Mouse (Mus musculus): ENCODE data around the gene Ifrd1. TPM values are rescaled to one million over a fixed set of nuclear protein-coding genes. Genes with fewer than 3 reads are reported as not detected.

The Ifrd1 gene
- total and polyA plus RNA-seq, 3 experiments, result 14.1 to 87.6 (median 85.1) TPM

DNA sequence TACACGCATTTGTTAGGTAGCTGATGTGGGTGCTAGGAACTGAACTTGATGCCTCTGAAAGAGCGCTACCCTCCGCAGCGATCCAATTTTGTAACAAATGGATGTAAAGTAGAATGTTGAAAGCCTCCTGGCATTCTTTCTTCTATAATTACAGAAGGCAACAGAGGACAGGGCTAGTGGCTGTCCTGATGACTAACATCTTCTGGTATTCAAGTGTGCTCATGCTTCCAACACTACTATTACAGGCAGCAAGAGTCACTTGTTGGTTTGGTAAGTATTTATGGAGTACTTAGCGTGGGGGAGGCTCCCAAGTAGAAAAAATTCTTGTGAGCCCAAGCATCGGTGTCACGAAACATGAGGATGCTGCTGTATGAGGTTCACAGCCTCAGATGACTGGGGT lies 9.1 kb downstream of the Ifrd1 start:
- no peaks in the 10 kb centered on the region for H3K36me3 ChIP-seq (ENCODE audit: control insufficient read depth, insufficient read depth, low read length)
- H3K4me3 ChIP-seq, result no peak overlapping the region
- no peaks in the 10 kb centered on the region for H3K27me3 ChIP-seq (ENCODE audit: control insufficient read depth, insufficient read depth, low read length)
- intact Hi-C loops (cut with DNase I), result no loop called here
- 75% methylated on average over 7 of the region's 7 CpGs for WGBS
- TF ChIP-seq EP300 (IDR thresholded peaks at IDR 0.05; ENCODE audit: insufficient read depth, low read depth, low read length) (no peak), POLR2A (IDR thresholded peaks at IDR 0.05; ENCODE audit: insufficient read depth, low read depth, low read length) (no peak)
- peaks cover 1% of the 10 kb centered on the region; the same call in 1 of the 2 replicates for H3K4me1 ChIP-seq (ENCODE audit: control insufficient read depth, insufficient read depth, low read length)
- DNase-seq, result no peak
- H3K27ac ChIP-seq, result no peak overlapping the region
- no peak overlapping the region for H3K9ac ChIP-seq (ENCODE audit: low read depth, low read length)
- H3K79me2 ChIP-seq (replicated peaks; ENCODE audit: control insufficient read depth, insufficient read depth, low read length), result no peaks in the 10 kb centered on the region

DNA sequence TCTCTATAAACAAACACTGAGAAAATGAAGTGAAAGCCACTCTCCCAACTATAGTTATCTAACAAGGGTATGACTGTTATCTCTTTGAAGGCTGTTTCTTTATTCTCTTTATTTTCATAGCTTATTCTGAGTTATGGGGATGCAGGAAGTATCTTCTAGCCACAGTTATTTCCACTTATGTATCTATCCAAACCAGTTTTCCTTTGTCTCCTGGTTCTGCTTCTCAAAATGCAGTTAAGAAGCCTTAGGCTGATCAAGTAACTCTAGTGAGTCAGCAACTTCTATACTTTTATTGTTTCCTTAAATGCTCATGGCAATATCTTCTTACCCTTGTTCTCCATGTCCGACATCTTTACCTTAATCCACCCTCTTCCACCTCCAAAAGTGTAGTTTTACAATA lies 16.1 kb downstream of the Ifrd1 start:
- intact Hi-C loops (cut with DNase I), result no loop called here
- Histone ChIP-seq H3K9ac (ENCODE audit: low read depth, low read length) (no peak overlapping the region), H3K4me1 (ENCODE audit: control insufficient read depth, insufficient read depth, low read length) (no peaks in the 10 kb centered on the region), H3K79me2 (replicated peaks; ENCODE audit: control insufficient read depth, insufficient read depth, low read length) (no peaks in the 10 kb centered on the region), H3K27me3 (ENCODE audit: control insufficient read depth, insufficient read depth, low read length) (no peaks in the 10 kb centered on the region), H3K27ac (no peak overlapping the region), H3K36me3 (ENCODE audit: control insufficient read depth, insufficient read depth, low read length) (no peaks in the 10 kb centered on the region), H3K4me3 (no peak overlapping the region)
- no peak for DNase-seq
- 97% methylated on average over 1 of the region's 1 CpGs for WGBS
- TF ChIP-seq CTCF (IDR thresholded peaks at IDR 0.05) (no peak), EP300 (IDR thresholded peaks at IDR 0.05; ENCODE audit: insufficient read depth, low read depth, low read length) (no peak), POLR2A (IDR thresholded peaks at IDR 0.05; ENCODE audit: insufficient read depth, low read depth, low read length) (no peak)

DNA sequence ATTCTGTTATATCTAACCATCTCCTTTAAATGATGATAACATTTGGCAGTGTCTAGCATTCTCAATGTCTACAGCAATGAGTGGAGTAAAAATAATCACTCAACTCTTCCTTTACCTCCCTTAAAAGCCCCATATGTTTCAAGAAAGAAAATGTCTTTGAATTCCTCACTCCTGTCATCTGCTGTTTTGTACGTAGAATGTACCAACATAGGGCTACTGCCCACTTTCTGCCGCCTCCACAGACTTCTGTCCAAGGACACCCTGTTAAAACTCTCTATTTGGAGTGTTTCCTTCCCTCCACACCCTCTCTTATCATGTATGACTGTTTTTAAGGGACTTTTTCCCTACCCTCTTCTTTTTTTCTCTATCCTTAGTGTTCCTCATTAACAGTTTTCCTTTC lies 16.7 kb downstream of the Ifrd1 start:
- DNase-seq, result no peak
- H3K4me1 ChIP-seq (ENCODE audit: control insufficient read depth, insufficient read depth, low read length), result no peaks in the 10 kb centered on the region
- TF ChIP-seq CTCF (IDR thresholded peaks at IDR 0.05) (no peak), POLR2A (IDR thresholded peaks at IDR 0.05; ENCODE audit: insufficient read depth, low read depth, low read length) (no peak), EP300 (IDR thresholded peaks at IDR 0.05; ENCODE audit: insufficient read depth, low read depth, low read length) (no peak)
- H3K27me3 ChIP-seq (ENCODE audit: control insufficient read depth, insufficient read depth, low read length), result no peaks in the 10 kb centered on the region
- no peak overlapping the region for H3K4me3 ChIP-seq
- no peak overlapping the region for H3K27ac ChIP-seq
- 69% methylated on average over 2 of the region's 2 CpGs for WGBS
- no peaks in the 10 kb centered on the region for H3K36me3 ChIP-seq (ENCODE audit: control insufficient read depth, insufficient read depth, low read length)
- no peak overlapping the region for H3K9ac ChIP-seq (ENCODE audit: low read depth, low read length)
- no peaks in the 10 kb centered on the region for H3K79me2 ChIP-seq (replicated peaks; ENCODE audit: control insufficient read depth, insufficient read depth, low read length)
- intact Hi-C loops (cut with DNase I), result no loop called here

DNA sequence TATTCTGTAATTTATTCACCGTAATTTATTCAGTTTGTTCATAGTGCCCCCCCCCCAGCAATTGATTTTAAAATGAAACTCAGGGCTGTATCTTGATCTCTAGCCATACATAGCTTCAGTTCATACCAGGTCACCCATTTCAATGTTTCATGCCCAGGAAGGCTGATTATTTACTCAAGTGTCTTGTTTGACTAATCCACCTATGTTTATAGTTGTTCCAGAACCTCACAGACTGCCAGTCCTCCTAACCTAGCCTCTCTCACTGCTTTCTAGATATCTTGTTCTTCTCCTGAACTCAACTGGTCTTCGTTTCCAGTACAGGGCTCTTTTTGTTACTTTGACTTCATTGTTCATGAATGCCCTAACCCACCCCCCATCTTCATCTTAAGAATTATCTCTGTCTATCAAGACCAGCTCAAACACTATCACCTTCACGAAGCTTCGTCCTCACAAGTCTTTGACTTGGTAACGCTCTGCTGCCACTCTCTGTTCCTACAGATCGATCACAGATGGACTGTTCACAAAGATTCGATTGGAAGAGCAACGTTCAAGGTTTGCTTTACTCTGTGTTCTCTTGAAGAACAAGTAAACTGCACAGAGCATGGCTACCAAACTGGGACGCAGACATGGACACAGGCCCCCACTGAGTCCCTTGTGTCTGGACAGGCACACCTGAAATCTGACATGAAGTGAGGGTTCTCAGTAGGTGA lies 24.0 kb downstream of the Ifrd1 start:
- H3K9ac ChIP-seq (ENCODE audit: low read depth, low read length), result no peak overlapping the region
- no peaks in the 10 kb centered on the region for H3K27me3 ChIP-seq (ENCODE audit: control insufficient read depth, insufficient read depth, low read length)
- 97% methylated on average over 9 of the region's 9 CpGs for WGBS
- DNase-seq, result no peak
- no peaks in the 10 kb centered on the region for H3K79me2 ChIP-seq (replicated peaks; ENCODE audit: control insufficient read depth, insufficient read depth, low read length)
- intact Hi-C loops (cut with DNase I), result loop anchor here (5.0 kb wide), 2 partner anchors 223 to 803 kb away; partner anchors contain the start of genes Dock4 and Zfp277
- peaks cover 2% of the 10 kb centered on the region for H3K36me3 ChIP-seq (ENCODE audit: control insufficient read depth, insufficient read depth, low read length)
- H3K4me1 ChIP-seq (ENCODE audit: control insufficient read depth, insufficient read depth, low read length), result peaks cover 5% of the 10 kb centered on the region; the same call in 1 of the 2 replicates
- H3K27ac ChIP-seq, result peak overlapping the region; percentile 92
- TF ChIP-seq CTCF (IDR thresholded peaks at IDR 0.05), result no peak
- H3K4me3 ChIP-seq, result no peak overlapping the region

DNA sequence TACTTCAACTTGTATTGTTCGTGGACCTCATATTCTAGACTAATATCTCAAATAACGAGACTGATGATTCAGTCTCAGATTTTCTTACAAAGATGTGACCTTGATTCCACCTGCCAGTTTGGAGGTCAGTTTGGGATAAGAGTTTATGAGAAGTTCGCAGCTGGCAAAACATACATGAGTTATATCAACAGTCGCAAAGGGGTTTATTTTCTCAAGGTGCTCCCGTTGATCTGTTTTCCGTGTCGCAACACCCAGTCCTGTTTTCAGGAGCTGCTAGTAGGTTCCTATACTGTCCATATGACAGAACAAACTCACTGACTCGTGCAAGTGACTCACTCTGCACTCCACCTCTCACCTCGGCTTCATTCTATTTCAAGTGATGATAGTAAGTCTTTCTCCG lies 24.6 kb downstream of the Ifrd1 start:
- TF ChIP-seq POLR2A (IDR thresholded peaks at IDR 0.05; ENCODE audit: insufficient read depth, low read depth, low read length), result no peak
- TF ChIP-seq EP300 (IDR thresholded peaks at IDR 0.05; ENCODE audit: insufficient read depth, low read depth, low read length), result no peak
- TF ChIP-seq CTCF (IDR thresholded peaks at IDR 0.05), result no peak
- intact Hi-C loops (cut with DNase I), result loop anchor here (5.0 kb wide), 2 partner anchors 224 to 804 kb away; partner anchors contain the start of genes Dock4 and Zfp277
- peak overlapping the region; percentile 50 for H3K4me3 ChIP-seq
- H3K27ac ChIP-seq, result peak overlapping the region; percentile 92
- peaks cover 5% of the 10 kb centered on the region; the same call in 1 of the 2 replicates for H3K4me1 ChIP-seq (ENCODE audit: control insufficient read depth, insufficient read depth, low read length)
- WGBS, result 26% methylated on average over 10 of the region's 10 CpGs
- peaks cover 2% of the 10 kb centered on the region for H3K36me3 ChIP-seq (ENCODE audit: control insufficient read depth, insufficient read depth, low read length)
- peak overlapping the region; percentile 57 for H3K9ac ChIP-seq (ENCODE audit: low read depth, low read length)
- DNase-seq, result peak; percentile 29
- no peaks in the 10 kb centered on the region for H3K27me3 ChIP-seq (ENCODE audit: control insufficient read depth, insufficient read depth, low read length)
- H3K79me2 ChIP-seq (replicated peaks; ENCODE audit: control insufficient read depth, insufficient read depth, low read length), result no peaks in the 10 kb centered on the region

DNA sequence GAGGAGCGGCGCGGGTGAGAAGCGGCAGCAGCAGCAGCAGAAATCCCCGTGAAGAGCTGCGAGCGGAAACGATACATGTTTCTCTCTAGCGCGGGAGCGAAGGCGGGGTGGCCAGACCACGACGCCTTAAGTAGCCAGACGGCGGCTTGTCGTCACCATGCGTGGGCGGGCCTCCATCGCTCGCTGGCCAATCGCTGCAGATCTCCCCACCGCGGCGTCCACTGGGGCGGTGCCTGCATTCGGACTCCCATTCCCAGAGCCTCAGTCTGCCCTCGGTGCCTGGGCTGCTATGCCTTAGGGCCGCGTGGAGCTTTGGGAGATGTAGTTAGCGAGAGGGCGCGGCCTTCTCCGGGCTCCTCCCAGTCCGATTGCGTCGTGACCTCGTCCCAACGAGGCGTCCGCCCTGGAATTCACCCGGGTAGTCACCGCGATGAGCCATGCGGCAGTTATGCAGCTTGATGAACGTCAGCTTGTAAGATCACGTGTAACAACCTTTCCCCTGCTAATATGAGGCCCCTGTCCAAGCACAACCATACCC lies 25.2 kb downstream of the Ifrd1 start:
- Histone ChIP-seq H3K4me3 (peak overlapping the region; percentile 90), H3K36me3 (ENCODE audit: control insufficient read depth, insufficient read depth, low read length) (peaks cover 5% of the 10 kb centered on the region), H3K4me1 (ENCODE audit: control insufficient read depth, insufficient read depth, low read length) (peaks cover 5% of the 10 kb centered on the region; the same call in 1 of the 2 replicates), H3K27me3 (ENCODE audit: control insufficient read depth, insufficient read depth, low read length) (no peaks in the 10 kb centered on the region), H3K79me2 (replicated peaks; ENCODE audit: control insufficient read depth, insufficient read depth, low read length) (no peaks in the 10 kb centered on the region; the same call in 1 of the 2 replicates), H3K27ac (peak overlapping the region; percentile 93), H3K9ac (ENCODE audit: low read depth, low read length) (peak overlapping the region; percentile 91)
- TF ChIP-seq POLR2A (IDR thresholded peaks at IDR 0.05; ENCODE audit: insufficient read depth, low read depth, low read length) (peak; percentile 99), CTCF (IDR thresholded peaks at IDR 0.05) (no peak), EP300 (IDR thresholded peaks at IDR 0.05; ENCODE audit: insufficient read depth, low read depth, low read length) (peak; percentile 83)
- intact Hi-C loops (cut with DNase I), result loop anchor here (5.0 kb wide), 2 partner anchors 224 to 804 kb away; partner anchors contain the start of genes Dock4 and Zfp277
- under 1% methylated on average over 47 of the region's 47 CpGs for WGBS
- peak; percentile 98 to 99 for DNase-seq

Data from heart, adult 2 months (tissue).